Mouse (Mus musculus) gastrocnemius, adult 2 months (tissue): ENCODE measurements around the gene Jade2. TPM values are rescaled to one million over a fixed set of nuclear protein-coding genes. Genes with fewer than 3 reads are reported as not detected.
A peak's percentile ranks its signal among the peaks of the same experiment; 100 is the strongest.

ENCODE experiments used
- DNase-seq: peaks from one replicate; pipeline ENCODE4 v3.0.0; 2022
- H3K27ac ChIP-seq: fragments of 200-600 bp; 2 replicates; pipeline ENCODE4 v1.8.1; 2022; ENCODE audit warnings: mild to moderate bottlenecking
- H3K4me3 ChIP-seq: fragments of 200-600 bp; 2 replicates; pipeline ENCODE4 v1.8.1; 2022; ENCODE audit warnings: mild to moderate bottlenecking, moderate library complexity
- CTCF ChIP-seq: fragments of 200-600 bp; IDR thresholded peaks from 2 replicates; pipeline ENCODE4 v1.8.1; 2022; ENCODE audit warnings: antibody characterized with exemption, mild to moderate bottlenecking, moderate library complexity
- intact Hi-C: fragments of 180-260 bp; cut with DNase I; formaldehyde crosslinking; loops from one replicate; pipeline ENCODE4 v1.15.1; 2025
- total RNA-seq, 2 experiments: library from RNA; stranded (reverse); gene quantifications; 2 replicates each; pipeline ENCODE4 v1.2.3; 2021

Jade2 gene
- total RNA-seq, 2 experiments from 2014 or later = 7.8 to 7.9 TPM

DNA sequence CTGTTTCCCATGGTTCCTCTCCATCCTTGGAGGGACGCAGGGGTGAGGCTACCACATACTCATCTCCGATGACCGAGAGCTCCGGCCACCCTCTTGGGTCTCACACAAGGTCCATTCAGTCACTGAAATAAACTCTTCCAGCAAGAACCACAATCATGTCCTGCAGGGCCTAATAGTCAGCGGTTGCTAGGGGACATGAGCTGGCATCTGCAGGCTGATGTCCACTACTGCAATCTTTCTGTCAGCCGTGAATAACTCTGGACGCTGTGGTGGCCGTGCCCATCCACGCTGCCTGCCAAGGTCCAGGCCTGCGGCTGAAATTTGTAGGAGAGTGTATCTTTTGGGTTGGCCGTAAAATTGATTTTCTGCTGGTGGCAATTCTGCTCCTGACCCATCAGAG, 34.2 kb downstream of the Jade2 start:
- no peak overlapping the region for H3K4me3 ChIP-seq
- H3K27ac ChIP-seq = peak overlapping the region; percentile 5; the same call in 1 of the 2 replicates
- TF ChIP-seq CTCF = no peak
- DNase-seq = no peak
- intact Hi-C loops = loop anchor here (5.0 kb wide), 2 partner anchors 94 to 184 kb away; no protein-coding TSS in a partner anchor

DNA sequence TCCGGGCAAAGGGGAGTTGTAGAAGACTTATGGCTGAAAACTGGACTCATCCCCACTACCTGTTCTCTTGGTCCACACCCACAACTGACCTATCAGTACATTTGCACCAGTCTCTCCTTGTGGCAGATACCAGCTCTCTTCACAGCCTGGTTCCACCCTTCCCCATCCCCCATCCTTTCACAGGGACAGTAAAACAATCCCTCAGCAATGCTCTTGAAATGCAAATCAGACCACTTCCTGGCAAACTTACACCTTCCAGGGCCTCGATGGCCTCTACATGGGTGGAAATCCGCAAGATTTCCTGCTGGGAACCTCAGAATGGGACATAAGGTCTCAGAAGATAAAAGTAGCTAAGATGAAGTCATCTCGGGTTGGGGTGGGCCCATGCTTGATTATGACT, 34.7 kb downstream of the Jade2 start:
- intact Hi-C loops = loop anchor here (5.0 kb wide), 2 partner anchors 95 to 185 kb away; no protein-coding TSS in a partner anchor
- no peak for DNase-seq
- Histone ChIP-seq H3K4me3 (no peak overlapping the region), H3K27ac (no peak overlapping the region)
- TF ChIP-seq CTCF = no peak

DNA sequence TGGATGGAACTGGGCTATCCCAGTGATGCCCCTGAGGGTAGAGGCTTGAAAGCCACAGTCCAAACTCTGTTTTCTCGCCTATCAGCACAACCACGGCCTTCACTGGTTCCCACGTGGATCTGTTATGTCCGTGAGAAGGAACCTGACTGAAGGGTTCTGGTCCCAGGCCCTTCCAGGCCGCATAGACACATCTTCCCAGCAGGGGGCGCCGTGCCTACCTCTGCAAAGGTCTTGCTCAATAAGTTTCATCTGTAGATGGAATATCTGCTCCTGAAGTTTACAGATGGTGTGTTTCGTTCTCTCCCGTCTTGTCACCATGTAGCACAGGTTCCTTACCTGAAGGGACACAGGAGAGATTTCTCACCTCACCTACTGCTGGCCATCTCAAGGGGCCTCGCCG, 36.6 kb downstream of the Jade2 start:
- intact Hi-C loops = loop anchor here (1.0 to 5.0 kb wide), 4 partner anchors 34 to 186 kb away; partner anchors contain the start of gene Cdkn2aipnl
- DNase-seq = peak; percentile 91
- Histone ChIP-seq H3K27ac (peak overlapping the region; percentile 28), H3K4me3 (no peak overlapping the region)
- no peak; the same call in none of the 2 replicates for TF ChIP-seq CTCF

GRCm38 (mm10) chr11:51819964-51820363, 37.5 kb downstream of the Jade2 start:
- H3K4me3 ChIP-seq = no peak overlapping the region
- peak; percentile 78 for TF ChIP-seq CTCF
- intact Hi-C loops = loop anchor here (2.0 to 10.0 kb wide), 6 partner anchors 97 to 402 kb away; partner anchors contain the start of gene Cdkn2aipnl
- H3K27ac ChIP-seq = no peak overlapping the region
- DNase-seq = peak; percentile 79

- DNase-seq = no peak
- intact Hi-C loops = loop anchor here (5.0 to 10.0 kb wide), 3 partner anchors 286 to 403 kb away; no protein-coding TSS in a partner anchor
- Histone ChIP-seq H3K27ac (no peak overlapping the region), H3K4me3 (no peak overlapping the region)
- no peak for TF ChIP-seq CTCF
Observed at GRCm38 (mm10) chr11:51818837-51819236, 38.6 kb downstream of the Jade2 start.

- TF ChIP-seq CTCF = peak; percentile 99
Observed at GRCm38 (mm10) chr11:51817756-51818155, 39.7 kb downstream of the Jade2 start.

GRCm38 (mm10) chr11:51812022-51812546, 45.4 kb downstream of the Jade2 start:
- intact Hi-C loops = loop anchor here (10.0 kb wide), 1 partner anchor 293 kb away; no protein-coding TSS in a partner anchor
- DNase-seq = no peak
- Histone ChIP-seq H3K27ac (no peak overlapping the region), H3K4me3 (no peak overlapping the region)
- no peak for TF ChIP-seq CTCF

More at GRCm38 (mm10) chr11:51817756-51818155, 39.7 kb downstream of the Jade2 start:
- H3K4me3 ChIP-seq = no peak overlapping the region
- DNase-seq = peak; percentile 92
- H3K27ac ChIP-seq = no peak overlapping the region
- intact Hi-C loops = loop anchor here (5.0 to 10.0 kb wide), 3 partner anchors 287 to 405 kb away; no protein-coding TSS in a partner anchor

- intact Hi-C loops = loop anchor here (10.0 kb wide), 1 partner anchor 294 kb away; no protein-coding TSS in a partner anchor
- DNase-seq = no peak
- peak; percentile 52 for TF ChIP-seq CTCF
- Histone ChIP-seq H3K4me3 (no peak overlapping the region), H3K27ac (no peak overlapping the region)
Observed at GRCm38 (mm10) chr11:51811230-51811629, 46.2 kb downstream of the Jade2 start.

DNA sequence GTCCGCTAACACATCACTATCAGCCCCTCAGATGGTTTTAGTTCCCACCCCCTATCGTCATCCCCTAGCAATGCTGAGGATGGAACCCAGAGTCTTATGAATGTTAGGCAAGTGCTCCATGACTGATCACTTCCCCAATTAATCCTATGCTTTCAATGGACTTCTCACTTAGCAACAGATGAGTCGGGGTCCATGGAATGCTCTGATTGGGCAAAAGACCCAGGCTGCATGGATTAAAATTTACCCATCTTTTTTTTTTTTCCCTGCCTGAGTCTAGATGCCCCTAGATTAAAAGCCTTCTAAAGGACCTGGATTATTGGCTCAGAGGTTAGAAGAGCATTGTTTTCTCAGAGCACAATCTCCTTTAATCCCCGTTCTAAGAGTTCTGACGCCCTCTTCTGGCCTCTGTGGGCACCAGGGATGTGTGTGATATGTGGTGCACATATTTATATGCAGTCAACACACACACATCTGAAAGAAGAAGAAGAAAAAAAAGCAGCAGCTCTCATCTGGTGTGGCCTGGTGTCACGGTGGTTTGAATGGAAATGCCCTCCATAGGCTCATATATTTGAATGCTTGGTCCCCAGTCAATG, 47.7 kb downstream of the Jade2 start:
- no peak for DNase-seq
- intact Hi-C loops = loop anchor here (10.0 kb wide), 1 partner anchor 295 kb away; no protein-coding TSS in a partner anchor
- peak; percentile 46 for TF ChIP-seq CTCF
- H3K27ac ChIP-seq = no peak overlapping the region
- H3K4me3 ChIP-seq = no peak overlapping the region

- peak; percentile 81 for DNase-seq
- H3K27ac ChIP-seq = peak overlapping the region; percentile 90
- H3K4me3 ChIP-seq = no peak overlapping the region; the same call in 1 of the 2 replicates
- intact Hi-C loops = no loop called here
- TF ChIP-seq CTCF = peak; percentile 24; the same call in 1 of the 2 replicates
Observed at GRCm38 (mm10) chr11:51807108-51807879, 50.2 kb downstream of the Jade2 start.

DNA sequence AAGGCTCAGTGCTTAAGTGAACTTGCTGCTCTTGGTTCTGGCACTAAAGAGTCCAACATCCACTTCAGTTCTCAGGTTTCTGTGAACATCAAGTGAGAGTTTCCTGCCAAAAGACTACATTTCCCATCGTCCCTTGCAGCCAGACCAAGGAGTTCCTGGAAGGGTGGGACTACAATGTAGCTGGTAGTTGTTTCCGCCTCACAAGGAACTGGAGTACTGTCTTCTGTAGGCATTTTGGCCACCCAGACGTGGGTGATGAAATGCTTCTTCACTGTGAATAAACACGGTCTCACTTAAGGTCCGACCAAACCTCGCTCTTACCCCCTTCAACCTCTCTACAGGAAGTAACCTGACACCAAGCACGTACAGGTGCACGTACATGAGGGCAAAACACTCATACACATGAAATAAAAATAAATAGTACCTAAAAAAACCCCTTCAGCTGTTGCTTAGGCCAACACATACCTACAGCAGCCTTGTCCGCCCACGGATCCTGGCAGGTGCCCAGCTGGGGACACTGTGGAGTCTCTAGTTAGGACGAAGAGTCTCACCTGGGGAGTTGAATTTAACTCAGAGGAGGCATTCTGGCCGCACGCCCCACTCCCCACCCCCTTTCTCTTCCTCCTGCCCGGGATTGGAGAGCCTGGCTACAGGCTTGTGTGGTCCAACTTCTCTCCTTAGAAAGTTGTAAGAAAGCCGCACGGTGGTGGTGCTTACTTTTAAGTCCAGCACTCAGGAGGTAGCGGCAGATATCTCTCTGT, 52.1 kb downstream of the Jade2 start:
- peak; percentile 74 for DNase-seq
- intact Hi-C loops = no loop called here
- H3K4me3 ChIP-seq = peak overlapping the region; percentile 77
- H3K27ac ChIP-seq = peak overlapping the region; percentile 90
- no peak for TF ChIP-seq CTCF
